Mouse (Mus musculus) brown adipose tissue, adult 24 weeks (tissue): ENCODE results near the gene Gys2. TPM values are rescaled to one million over a fixed set of nuclear protein-coding genes. Genes with fewer than 3 reads are reported as not detected.

Experiments used
- H3K27ac ChIP-seq: fragments of 200-500 bp; replicated peaks from 2 replicates; pipeline ENCODE4 v1.5.1; 2012; ENCODE audit warnings: low read depth, mild to moderate bottlenecking, low read length
- H3K4me1 ChIP-seq: fragments of 200-500 bp; 2 replicates; pipeline ENCODE4 v1.6.1; 2012; ENCODE audit warnings: low read length, mixed read lengths; ENCODE audit not compliant: control insufficient read depth, insufficient read depth, insufficient read length
- H3K4me3 ChIP-seq: fragments of 200-500 bp; 2 replicates; pipeline ENCODE4 v1.5.1; 2012; ENCODE audit warnings: low read depth, mild to moderate bottlenecking, low read length, moderate library complexity; ENCODE audit not compliant: insufficient read depth
- polyA plus RNA-seq: library from polyadenylated mRNA; stranded (reverse); fragments of >200 nt; gene quantifications from 2 replicates; pipeline ENCODE4 v1.2.4, GENCODE M21; 2012; ENCODE audit not compliant: missing spikeins, insufficient read depth, insufficient read length

The Gys2 gene
- polyA plus RNA-seq, 1 experiment: 111 TPM

DNA sequence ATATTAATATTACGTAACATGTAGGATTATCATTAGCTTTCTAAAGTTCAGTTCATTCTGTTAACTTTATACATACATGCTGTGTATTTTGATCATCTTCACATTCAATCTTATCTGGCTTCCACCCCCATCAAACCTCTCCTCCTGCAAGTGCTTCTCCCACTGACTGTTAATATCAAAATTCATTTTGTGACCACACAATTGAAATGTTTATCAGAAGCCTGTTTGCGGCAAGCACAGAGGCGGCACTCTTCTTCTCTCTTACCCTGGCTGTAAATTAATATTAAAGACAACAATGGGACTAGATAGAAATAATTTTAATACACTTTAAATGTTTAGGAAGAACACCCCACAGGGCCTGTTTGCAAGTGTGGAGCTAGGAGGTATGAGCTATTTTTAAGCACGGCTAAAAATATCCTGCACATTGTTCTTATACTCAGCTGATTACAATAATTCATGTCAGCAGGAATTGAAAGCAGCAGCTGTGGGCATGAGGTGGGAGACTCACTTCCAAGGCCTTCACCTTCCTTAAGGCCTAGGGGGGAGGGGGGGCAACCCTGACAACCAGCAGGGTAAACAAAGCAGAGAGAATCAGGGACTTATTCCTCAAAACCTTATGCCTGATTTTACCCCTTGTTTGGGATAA lies 12.7 kb upstream of the Gys2 start:
- no peak overlapping the region for H3K4me3 ChIP-seq
- no peak overlapping the region for H3K27ac ChIP-seq
- H3K4me1 ChIP-seq: no peaks in the 10 kb centered on the region

DNA sequence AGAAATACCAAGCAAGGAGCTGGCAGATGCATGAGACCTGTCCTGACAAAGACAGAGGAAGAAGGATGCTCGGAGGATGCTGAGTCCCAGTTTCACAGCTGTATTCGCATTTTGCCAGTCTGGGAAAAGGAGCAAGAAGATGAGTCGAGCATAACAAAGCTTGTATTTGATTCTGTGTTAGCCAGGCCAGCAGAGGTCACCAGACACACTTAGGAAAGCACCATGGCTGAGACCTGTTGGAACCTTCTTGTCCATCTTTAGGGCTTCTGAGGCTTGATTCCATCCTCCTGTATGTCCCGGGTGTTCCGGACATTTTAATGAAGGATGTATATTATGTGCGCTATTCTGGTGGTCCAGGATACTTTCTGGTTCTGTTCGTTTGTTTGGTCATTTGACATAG lies 4.3 kb upstream of the Gys2 start:
- no peak overlapping the region for H3K27ac ChIP-seq
- H3K4me1 ChIP-seq: no peaks in the 10 kb centered on the region
- no peak overlapping the region for H3K4me3 ChIP-seq

DNA sequence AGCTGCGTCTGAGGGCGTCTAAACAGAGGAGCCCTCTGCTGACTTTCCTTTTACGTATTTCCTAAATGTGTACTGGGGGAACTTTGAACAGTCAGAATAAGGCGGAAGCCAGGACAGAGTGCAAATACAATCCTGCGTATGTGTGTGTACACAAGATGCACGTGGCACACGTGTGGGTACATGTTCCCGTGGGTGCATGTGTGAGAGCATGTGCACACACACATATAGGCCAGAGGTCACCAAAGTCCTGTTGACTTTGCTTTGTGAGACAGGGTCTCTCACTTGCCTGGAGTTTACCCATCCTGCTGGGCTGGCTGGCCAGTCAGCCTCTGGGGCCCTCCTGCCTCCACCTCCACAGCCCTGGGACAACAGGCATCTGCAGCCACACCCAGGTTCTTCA lies 1.8 kb downstream of the Gys2 start:
- Histone ChIP-seq H3K4me1 (no peaks in the 10 kb centered on the region), H3K27ac (no peak overlapping the region), H3K4me3 (no peak overlapping the region)

DNA sequence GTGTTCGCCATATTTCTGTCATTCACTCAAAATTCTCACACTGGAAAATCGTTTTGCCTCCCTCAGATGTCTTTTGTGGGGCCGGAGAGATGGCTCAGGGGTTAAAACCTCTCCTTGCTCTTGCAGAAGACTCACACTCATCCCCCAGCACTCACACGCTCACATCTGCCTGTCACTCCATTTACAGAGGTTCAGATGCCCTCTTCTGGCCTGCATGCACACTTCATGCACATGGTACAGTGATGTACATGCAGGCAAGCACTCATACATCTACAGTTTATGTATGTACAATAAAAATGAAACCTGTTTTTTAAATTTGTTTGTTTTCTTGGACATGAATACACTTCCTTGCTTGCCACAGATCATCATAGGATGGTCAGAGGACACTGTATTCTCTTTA lies 3.3 kb downstream of the Gys2 start:
- H3K4me3 ChIP-seq: no peak overlapping the region
- H3K27ac ChIP-seq: no peak overlapping the region
- no peaks in the 10 kb centered on the region for H3K4me1 ChIP-seq

DNA sequence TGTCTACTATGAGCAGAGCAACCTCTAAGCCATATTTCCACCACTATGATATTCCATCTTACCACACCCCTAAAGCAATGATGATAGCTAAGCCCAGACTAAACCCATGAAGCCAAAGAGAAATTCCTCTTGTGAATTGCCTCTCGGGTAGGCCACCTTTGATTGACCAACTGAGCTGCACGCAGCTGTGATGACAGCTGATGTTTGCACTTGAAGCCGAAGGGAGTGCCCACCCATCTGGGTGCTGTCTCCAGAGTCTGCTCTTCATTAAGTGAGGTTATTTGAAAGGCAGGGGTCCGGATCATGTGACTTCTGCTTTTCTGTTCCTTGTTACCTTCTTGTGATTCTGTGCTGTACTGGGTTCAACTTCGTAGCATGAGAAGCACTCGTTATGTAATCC lies 10.7 kb downstream of the Gys2 start:
- Histone ChIP-seq H3K27ac (no peak overlapping the region), H3K4me1 (no peaks in the 10 kb centered on the region)

DNA sequence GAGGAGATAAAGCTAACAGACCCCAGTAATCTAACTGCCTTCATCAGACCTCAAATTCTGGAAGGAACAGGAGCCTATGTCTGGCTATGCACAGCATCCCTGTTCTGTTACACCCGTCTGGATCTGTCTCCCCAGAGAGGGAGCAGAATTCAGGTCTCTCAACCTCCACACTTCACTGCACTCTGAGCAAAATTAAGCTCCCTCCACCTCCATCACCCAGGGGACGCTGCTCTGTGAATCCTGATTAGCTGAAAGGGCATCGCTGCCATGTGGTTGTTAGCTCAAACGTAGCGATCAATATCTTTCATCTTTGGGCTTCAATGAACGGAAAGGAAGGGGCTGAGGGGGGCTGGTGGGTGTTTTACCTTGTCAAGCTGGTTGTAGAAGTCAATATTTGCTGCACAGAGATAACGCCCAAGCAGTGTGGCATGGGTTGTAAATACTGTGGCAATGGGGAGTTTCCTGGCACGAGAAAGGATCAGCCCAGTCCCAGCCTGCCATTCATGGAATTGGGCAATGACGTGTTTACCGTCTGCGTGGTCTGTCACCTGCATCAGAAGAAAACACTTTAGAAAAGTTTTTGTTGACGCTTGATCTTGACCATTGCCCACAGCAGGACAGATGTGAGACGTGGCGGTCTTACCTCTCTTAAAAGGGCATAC lies 13.8 kb downstream of the Gys2 start:
- Histone ChIP-seq H3K4me1 (no peaks in the 10 kb centered on the region), H3K27ac (no peak overlapping the region), H3K4me3 (no peak overlapping the region)

More for the DNA sequence above, 10.7 kb downstream of the Gys2 start:
- H3K4me3 ChIP-seq: no peak overlapping the region

DNA sequence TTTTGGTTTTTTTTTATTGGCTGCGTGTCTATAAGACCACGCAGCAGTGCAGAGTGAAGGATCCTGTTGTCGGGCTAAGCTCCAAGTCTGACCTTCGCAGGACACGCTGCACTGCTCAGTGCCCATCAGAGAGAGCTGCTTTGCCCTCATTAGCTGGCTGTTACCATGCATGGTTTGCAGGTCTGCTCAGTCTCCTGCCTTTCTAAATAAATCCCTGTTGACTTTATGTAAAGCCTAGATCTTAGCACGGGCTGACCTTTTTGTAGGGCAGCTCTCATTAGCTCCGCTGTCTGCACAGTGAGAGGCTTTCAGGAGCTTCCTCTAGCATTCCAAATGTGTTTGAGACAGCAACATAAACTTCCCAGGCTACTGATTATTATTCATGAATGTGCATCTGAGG lies 14.9 kb downstream of the Gys2 start:
- Histone ChIP-seq H3K4me3 (no peak overlapping the region), H3K27ac (no peak overlapping the region), H3K4me1 (no peaks in the 10 kb centered on the region)

DNA sequence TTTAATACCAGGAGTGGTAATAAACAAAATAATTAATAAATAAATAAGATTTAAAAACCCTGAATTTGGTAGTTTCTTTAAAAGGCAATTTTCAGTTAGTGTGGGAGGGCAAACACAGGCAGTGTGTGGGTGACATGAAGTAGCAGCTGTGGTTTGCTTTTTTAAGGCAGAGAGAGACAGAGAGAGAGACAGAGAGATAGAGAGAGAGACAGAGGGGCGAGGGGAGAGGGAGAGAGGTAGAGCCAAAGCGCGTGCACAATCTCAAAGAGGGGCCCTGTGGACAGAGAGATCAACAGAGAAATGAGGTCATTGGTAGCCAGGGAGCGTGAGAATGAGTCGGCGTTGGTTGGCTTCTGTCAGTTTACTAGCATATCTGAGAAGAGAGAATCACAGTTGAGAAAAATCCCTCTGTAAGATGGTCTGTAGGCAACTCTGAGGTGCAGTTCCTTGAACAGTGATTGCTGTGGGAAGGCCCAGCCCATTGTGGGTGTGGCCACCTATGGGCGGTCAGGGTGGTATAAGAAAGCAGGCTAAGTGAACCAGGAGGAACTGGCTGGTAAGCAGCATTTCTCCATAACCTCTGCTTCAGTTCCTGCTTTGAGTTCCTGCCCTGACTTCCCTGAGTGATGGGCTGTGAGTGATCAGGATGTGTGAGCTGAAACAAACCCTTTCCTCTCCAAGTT lies 17.5 kb downstream of the Gys2 start:
- H3K27ac ChIP-seq: no peak overlapping the region
- H3K4me1 ChIP-seq: no peaks in the 10 kb centered on the region

DNA sequence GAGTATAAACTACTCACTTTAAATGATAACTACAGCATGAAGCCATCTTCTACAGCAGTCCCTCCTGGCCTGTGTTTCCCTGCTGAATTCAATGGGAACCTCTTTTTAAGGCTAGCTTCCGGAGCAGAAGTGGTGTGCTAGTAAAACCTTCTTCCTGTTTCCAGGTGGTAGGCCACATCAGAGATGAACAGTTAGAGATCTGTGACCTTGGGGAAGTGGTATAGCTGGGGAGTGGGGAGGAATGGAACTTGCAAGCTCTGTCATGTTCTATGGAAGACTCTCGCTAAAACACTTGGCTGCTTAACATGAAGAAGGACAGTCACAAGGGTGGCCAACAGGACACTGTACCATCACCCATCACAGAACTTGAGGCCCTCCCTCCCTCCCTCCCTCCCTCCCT lies 19.6 kb downstream of the Gys2 start:
- H3K4me1 ChIP-seq: no peaks in the 10 kb centered on the region
- no peak overlapping the region for H3K27ac ChIP-seq
- no peak overlapping the region for H3K4me3 ChIP-seq

More for the DNA sequence above, 17.5 kb downstream of the Gys2 start:
- H3K4me3 ChIP-seq: no peak overlapping the region

DNA sequence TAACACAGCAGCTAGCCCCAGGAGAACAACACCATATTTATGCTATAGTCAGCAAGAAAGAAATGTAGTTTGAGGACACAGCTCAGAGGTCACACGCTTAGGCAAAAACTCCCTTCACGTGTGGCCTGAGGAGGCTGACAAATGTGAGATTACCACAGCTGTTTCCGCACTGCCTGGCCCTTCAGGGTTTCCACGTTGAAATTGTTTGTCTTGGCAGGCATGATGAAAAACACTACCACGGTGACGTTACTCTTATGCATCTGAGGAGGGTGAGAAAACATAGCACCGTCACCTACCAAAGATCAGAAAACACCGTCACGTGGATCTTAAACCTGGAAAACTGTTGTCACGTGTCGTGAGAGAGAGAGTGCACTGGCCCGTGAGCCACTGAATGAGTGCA lies 21.5 kb downstream of the Gys2 start:
- no peak overlapping the region for H3K27ac ChIP-seq

DNA sequence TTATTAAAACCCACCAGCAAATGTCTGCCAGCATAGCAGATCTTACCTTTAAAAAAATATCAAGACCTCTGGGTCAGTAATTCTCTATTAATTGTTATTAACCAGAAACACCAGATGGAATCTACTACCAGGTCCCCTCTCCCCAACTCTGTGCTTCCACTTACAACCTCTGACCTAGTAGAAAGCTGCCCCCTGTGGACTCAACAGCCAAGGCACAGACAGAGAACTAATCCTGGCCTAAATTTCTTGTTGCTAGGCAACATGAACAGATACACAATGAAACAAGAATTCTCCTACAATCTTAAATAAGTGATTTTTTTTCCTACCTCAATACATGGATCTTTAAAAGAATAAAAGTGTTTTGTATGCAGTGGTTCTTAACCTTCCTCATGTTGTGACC lies 43.8 kb downstream of the Gys2 start:
- H3K4me3 ChIP-seq: no peak overlapping the region
- no peaks in the 10 kb centered on the region for H3K4me1 ChIP-seq
- H3K27ac ChIP-seq: no peak overlapping the region

More for the DNA sequence above, 21.5 kb downstream of the Gys2 start:
- H3K4me3 ChIP-seq: no peak overlapping the region
- no peaks in the 10 kb centered on the region for H3K4me1 ChIP-seq

DNA sequence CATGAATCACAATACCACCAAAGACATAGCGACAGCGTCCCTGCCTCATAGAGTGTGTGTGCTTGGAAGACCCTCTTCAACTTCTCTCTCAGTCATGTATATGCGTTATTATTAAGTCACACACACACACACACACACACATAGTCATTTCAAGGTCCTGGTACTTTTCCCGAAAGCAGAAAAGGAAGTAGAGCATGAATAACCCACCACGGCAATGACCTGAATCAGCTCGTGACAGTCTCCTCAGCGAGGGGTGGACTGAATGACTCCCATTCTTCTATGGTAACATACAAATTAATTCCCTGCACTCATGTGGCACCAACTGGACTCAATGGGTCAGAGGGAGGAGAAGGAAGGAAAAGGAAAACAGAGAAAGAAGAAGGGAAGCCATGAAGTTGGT lies 47.9 kb downstream of the Gys2 start:
- no peaks in the 10 kb centered on the region for H3K4me1 ChIP-seq
- H3K4me3 ChIP-seq: no peak overlapping the region
- H3K27ac ChIP-seq: no peak overlapping the region

DNA sequence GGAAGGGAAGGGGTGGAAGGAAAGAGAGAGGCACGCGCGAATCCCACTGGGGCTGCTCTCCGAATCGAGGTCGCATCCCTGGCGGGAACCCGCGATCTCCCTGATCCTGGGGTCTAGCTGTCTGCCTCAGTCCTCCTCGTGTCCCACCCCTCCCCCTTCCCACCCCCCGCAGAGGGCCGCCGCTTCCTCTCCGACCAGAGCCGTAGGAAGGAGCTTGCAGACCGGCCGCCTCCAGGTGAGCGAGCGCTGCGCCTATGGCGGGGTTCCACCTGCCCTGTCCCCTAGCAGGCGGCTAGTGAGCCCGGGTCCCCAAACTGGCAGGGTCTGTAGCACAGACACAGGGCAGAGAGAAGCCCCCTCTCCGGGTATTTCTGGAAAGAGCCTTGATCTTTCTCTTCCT lies 58.3 kb downstream of the Gys2 start:
- Histone ChIP-seq H3K4me1 (no peaks in the 10 kb centered on the region), H3K27ac (no peak overlapping the region), H3K4me3 (no peak overlapping the region)

DNA sequence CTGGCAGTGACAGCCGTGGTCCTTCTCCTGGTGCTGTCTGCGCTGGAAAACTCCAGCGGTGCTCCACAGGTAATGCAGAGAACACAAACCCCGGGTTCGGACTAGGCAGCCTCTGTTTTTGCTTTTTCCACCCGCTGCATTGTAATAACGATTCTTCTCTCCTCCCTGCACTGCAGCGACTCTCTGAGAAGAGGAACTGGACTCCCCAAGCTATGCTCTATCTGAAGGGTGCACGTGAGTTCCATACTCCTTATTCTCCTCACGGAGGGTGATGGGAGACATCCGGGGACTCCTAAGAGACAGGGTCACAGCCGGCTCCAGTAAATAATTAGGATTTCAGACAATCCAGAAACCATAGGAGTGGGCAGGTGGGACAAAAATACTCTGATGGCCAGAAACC lies 59.1 kb downstream of the Gys2 start:
- Histone ChIP-seq H3K4me1 (no peaks in the 10 kb centered on the region), H3K4me3 (no peak overlapping the region), H3K27ac (no peak overlapping the region)

DNA sequence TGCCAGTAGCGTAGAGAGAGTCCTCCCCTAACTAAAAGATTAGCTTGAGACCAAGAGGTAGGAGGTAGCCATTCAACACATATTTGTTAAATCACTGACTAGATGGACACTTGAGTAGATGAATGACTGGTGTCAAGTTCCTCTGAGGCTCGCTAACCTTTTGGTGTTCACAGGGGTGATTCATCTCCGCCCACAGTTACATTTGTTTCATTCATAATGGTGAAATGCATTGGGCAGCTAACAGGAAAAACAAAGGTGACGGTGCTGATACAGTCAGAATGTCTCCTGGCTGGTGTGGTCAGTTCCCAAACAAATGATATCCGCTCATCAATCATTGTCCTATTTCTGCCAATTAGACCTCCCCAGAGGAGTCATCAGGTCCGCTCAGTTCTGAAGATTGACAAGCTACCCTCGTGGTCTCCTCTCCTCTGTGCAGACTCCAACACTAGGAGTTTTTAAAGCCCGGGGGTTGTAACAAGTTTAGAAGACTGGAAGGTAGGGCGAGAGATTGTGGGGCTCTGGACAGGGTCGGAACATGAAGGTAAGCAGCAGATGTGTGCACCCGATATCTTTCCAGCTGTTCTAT lies 59.9 kb downstream of the Gys2 start, which contains the start of gene Spx:
Gene Spx, plus strand, starts transcription at position 536 of the 586 bp plus-strand sequence.
- Histone ChIP-seq H3K4me1 (no peaks in the 10 kb centered on the region), H3K27ac (no peak within 1 kb of the TSS), H3K4me3 (no peak within 1 kb of the TSS)
